23 mouse cellular contexts compared by ENCODE assay signal in the genomic region with DNA sequence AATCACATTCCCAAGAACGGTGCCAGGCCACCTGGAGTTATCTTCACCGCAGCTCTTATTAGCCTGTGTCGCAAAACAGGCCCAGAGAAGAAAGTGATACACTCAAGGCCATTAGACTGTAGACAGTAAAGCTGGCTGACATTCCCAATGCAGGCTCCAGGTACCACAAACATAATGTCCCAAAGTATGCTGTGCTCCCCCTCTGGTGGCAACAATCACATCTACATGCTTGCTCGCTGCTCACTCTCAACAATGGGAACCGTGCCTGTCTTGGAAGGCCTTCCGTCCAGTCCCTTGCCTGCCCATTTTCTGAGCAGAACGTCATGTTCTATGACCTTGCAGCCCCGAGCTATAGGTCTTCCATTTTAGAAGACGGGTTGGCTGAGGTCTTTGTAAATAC. TPM values are rescaled to one million over a fixed set of nuclear protein-coding genes. Genes with fewer than 3 reads are reported as not detected.
A peak's percentile ranks its signal among the peaks of the same experiment; 100 is the strongest.
DNase-seq lines count a peak whose midpoint lies in the region; ATAC-seq and TF ChIP-seq lines count a peak whose summit lies in the region.
"Had no signal": no experiment of that assay in that cellular context is flagged by ENCODE, and none has a peak within 500 bp of the region (broad histone marks: within the 10 kb centered on the region; RNA-seq: fewer than 3 reads in every experiment).

No protein-coding gene starts in this region.

- peaks cover 9% of the 10 kb centered on the region; the same call in 1 of the 2 replicates for H3K4me1 ChIP-seq in intestine, postnatal 0 days (replicated peaks; ENCODE audit: control insufficient read depth, insufficient read depth, low read length)
- H3K4me1 ChIP-seq in intestine, embryonic 15.5 days (replicated peaks), result peaks cover 23% of the 10 kb centered on the region
- peaks cover 12% of the 10 kb centered on the region for H3K4me1 ChIP-seq in testis, adult 2 months (ENCODE audit: control insufficient read depth, insufficient read depth, low read length)

- TF ChIP-seq POLR2A in testis, adult 2 months (IDR thresholded peaks at IDR 0.05; ENCODE audit: control insufficient read depth, low read depth, low read length), result no peak

- peaks cover 25% of the 10 kb centered on the region for H3K36me3 ChIP-seq in intestine, postnatal 0 days (ENCODE audit: control insufficient read depth, insufficient read depth)
- peaks cover 35% of the 10 kb centered on the region for H3K36me3 ChIP-seq in intestine, embryonic 15.5 days
- H3K36me3 ChIP-seq in testis, adult 2 months (ENCODE audit: control insufficient read depth, insufficient read depth, low read length), result no peaks in the 10 kb centered on the region

- ATAC-seq in intestine, postnatal 0 days, result no peak
- no peak for ATAC-seq in intestine, embryonic 15.5 days
- no peak for ATAC-seq in megakaryocyte-erythroid progenitor cell, adult 5-6 weeks (replicated peaks; ENCODE audit: low FRiP score, low TSS enrichment, poor library complexity, severe bottlenecking)
- ATAC-seq: midbrain, embryonic 16.5 days had no signal

- no peak overlapping the region for H3K4me2 ChIP-seq in intestine, postnatal 0 days (replicated peaks; ENCODE audit: low read depth)
- H3K4me2 ChIP-seq in intestine, embryonic 15.5 days (replicated peaks), result no peak overlapping the region
- H3K4me2 ChIP-seq: embryonic facial prominence, embryonic 15.5 days; heart, embryonic 13.5 days; hindbrain, embryonic 15.5 days had no signal

- H3K27me3 ChIP-seq in intestine, postnatal 0 days (replicated peaks; ENCODE audit: control insufficient read depth, insufficient read depth, low read length), result no peaks in the 10 kb centered on the region
- H3K27me3 ChIP-seq in intestine, embryonic 15.5 days (replicated peaks), result no peaks in the 10 kb centered on the region
- no peaks in the 10 kb centered on the region for H3K27me3 ChIP-seq in testis, adult 2 months (ENCODE audit: control insufficient read depth, insufficient read depth, low read length)
- H3K27me3 ChIP-seq: embryonic facial prominence, embryonic 15.5 days; heart, embryonic 13.5 days; hindbrain, embryonic 15.5 days; liver, embryonic 13.5 days had no signal

- peak; percentile 65 for TF ChIP-seq CTCF in intestine, postnatal 0 days (IDR thresholded peaks at IDR 0.05; ENCODE audit: low read depth)
- peak; percentile 23; the same call in 1 of the 2 replicates for TF ChIP-seq CTCF in testis, adult 2 months (IDR thresholded peaks at IDR 0.05; ENCODE audit: control insufficient read depth, insufficient read depth, insufficient replicate concordance, low read depth, low read length)

- DNase-seq in adrenal gland, postnatal 14 days, result peak; percentile 42
- DNase-seq in adrenal gland, postnatal 4 days (ENCODE audit: low spot score in 2 of 2), result no peak
- DNase-seq in testis, postnatal 10 days (ENCODE audit: low spot score), result no peak
- DNase-seq: cerebellum, adult 11 months; cerebellum, postnatal 25 days; heart, postnatal 4 days; kidney, adult 18-20 months; kidney, postnatal 10 days; liver, embryonic 13.5 days; lung, postnatal 10 days; retina, postnatal 1 day; right cerebral cortex, postnatal 4 days; thymus, postnatal 25 days had no signal

- no peak overlapping the region for H3K27ac ChIP-seq in intestine, postnatal 0 days (ENCODE audit: low read depth, low read length)
- H3K27ac ChIP-seq in intestine, embryonic 15.5 days, result no peak overlapping the region
- H3K27ac ChIP-seq in testis, adult 2 months (ENCODE audit: control insufficient read depth, insufficient read depth, low read depth, low read length), result no peak overlapping the region
- H3K27ac ChIP-seq: embryonic facial prominence, embryonic 15.5 days; heart, embryonic 13.5 days; hindbrain, embryonic 15.5 days; limb, embryonic 10.5 days; liver, embryonic 13.5 days had no signal

- no peaks in the 10 kb centered on the region for H3K9me3 ChIP-seq in intestine, postnatal 0 days (ENCODE audit: control insufficient read depth)
- no peaks in the 10 kb centered on the region for H3K9me3 ChIP-seq in intestine, embryonic 15.5 days
- H3K9me3 ChIP-seq: embryonic facial prominence, embryonic 15.5 days; heart, embryonic 13.5 days; hindbrain, embryonic 15.5 days; limb, embryonic 10.5 days; liver, embryonic 13.5 days; megakaryocyte, embryonic 14.5 days had no signal

- 72% methylated on average over 9 of the region's 9 CpGs for WGBS in intestine, postnatal 0 days
- whole genome bisulfite sequencing in intestine, embryonic 15.5 days, result 81% methylated on average over 9 of the region's 9 CpGs

- no peak overlapping the region for H3K9ac ChIP-seq in intestine, postnatal 0 days (ENCODE audit: low read depth, low read length)
- H3K9ac ChIP-seq in intestine, embryonic 15.5 days, result no peak overlapping the region
- H3K9ac ChIP-seq: embryonic facial prominence, embryonic 15.5 days; heart, embryonic 13.5 days; hindbrain, embryonic 15.5 days; liver, embryonic 13.5 days had no signal

- no peak overlapping the region for H3K4me3 ChIP-seq in intestine, postnatal 0 days (ENCODE audit: low read depth, low read length)
- H3K4me3 ChIP-seq in intestine, embryonic 15.5 days (replicated peaks), result no peak overlapping the region
- H3K4me3 ChIP-seq in testis, adult 2 months (ENCODE audit: control insufficient read depth, low read depth, low read length), result no peak overlapping the region
- H3K4me3 ChIP-seq: embryonic facial prominence, embryonic 15.5 days; heart, embryonic 13.5 days; hindbrain, embryonic 15.5 days; limb, embryonic 10.5 days; liver, embryonic 13.5 days; megakaryocyte, embryonic 14.5 days had no signal

RNA-seq across cellular contexts. Expression of gene Prdm11, which starts 34.0 kb away (rescaled TPM):
- total RNA-seq in adrenal gland, postnatal 14 days (2021), result 40.8 and 45.4 TPM in 2 replicates
- 10 to 100 TPM; 59.3 to 65.4 TPM for total RNA-seq in adrenal gland, postnatal 4 days (2021)
- polyA plus RNA-seq in intestine, postnatal 0 days (2015; fragmentation: Nextera tagmentation; extraction: Ambion mirVana), result 2.3 and 2.6 TPM in 2 replicates
- polyA plus RNA-seq in intestine, embryonic 15.5 days (2015; fragmentation: Nextera tagmentation; extraction: Ambion mirVana), result 8.0 and 8.6 TPM in 2 replicates
- 4.3 and 4.4 TPM in 2 replicates for polyA plus RNA-seq in testis, adult 2 months (2012; rRNA removed)
- 9.6 and 24.6 TPM in 2 replicates for total RNA-seq in megakaryocyte-erythroid progenitor cell, adult 5-6 weeks (2014; fragmentation: Nextera tagmentation)
- 5.0 and 6.3 TPM in 2 replicates for total RNA-seq in megakaryocyte-erythroid progenitor cell, adult 5-6 weeks (2017)
